Comparison of ENCODE assay signal across 12 mouse cellular contexts in genomic region chr9:20663956-20664355, GRCm38 (mm10). TPM values are rescaled to one million over a fixed set of nuclear protein-coding genes. Genes with fewer than 3 reads are reported as not detected.
A peak's percentile ranks its signal among the peaks of the same experiment; 100 is the strongest.
DNase-seq lines count a peak whose midpoint lies in the region; ATAC-seq lines count a peak whose summit lies in the region.
"Had no signal": no experiment of that assay in that cellular context is flagged by ENCODE, and none has a peak within 500 bp of the region (broad histone marks: within the 10 kb centered on the region; RNA-seq: fewer than 3 reads in every experiment).

No protein-coding gene starts in this region.

- H3K27ac ChIP-seq in hindbrain, embryonic 13.5 days: peak overlapping the region; percentile 93
- H3K27ac ChIP-seq: kidney, postnatal 0 days; liver, embryonic 13.5 days had no signal

- no peaks in the 10 kb centered on the region for H3K9me3 ChIP-seq in hindbrain, embryonic 13.5 days
- H3K9me3 ChIP-seq: liver, embryonic 13.5 days had no signal

- peaks cover 58% of the 10 kb centered on the region for H3K4me1 ChIP-seq in hindbrain, embryonic 13.5 days (replicated peaks)

- intact Hi-C loops in left cerebral cortex, postnatal 4 days (cut with DNase I): loop anchor here (2.0 kb wide), 1 partner anchor 61 kb away; no protein-coding TSS in a partner anchor
- intact Hi-C loops in left cerebral cortex, postnatal 25 days (cut with DNase I): loop anchor here (2.0 to 5.0 kb wide), 3 partner anchors 21 to 148 kb away; no protein-coding TSS in a partner anchor

- peak; percentile 67 for DNase-seq in left cerebral cortex, adult 11 months (ENCODE audit: low spot score)
- no peak for DNase-seq in left cerebral cortex, postnatal 4 days
- peak; percentile 77 to 91 for DNase-seq in left cerebral cortex, postnatal 25 days (ENCODE audit: low spot score in 2 of 2)
- DNase-seq in right cerebral cortex, postnatal 14 days: peak; percentile 62
- no peak for DNase-seq in retina, embryonic 14.5 days (ENCODE audit: low spot score)
- no peak for DNase-seq in testis, postnatal 14 days (ENCODE audit: low spot score)
- no peak for DNase-seq in Muller cell, postnatal 12 days (ENCODE audit: inconsistent ontology term)
- DNase-seq: liver, embryonic 13.5 days; thymus, postnatal 25 days had no signal

- H3K27me3 ChIP-seq in hindbrain, embryonic 13.5 days: no peaks in the 10 kb centered on the region
- H3K27me3 ChIP-seq: liver, embryonic 13.5 days had no signal

- peak; percentile 57 for ATAC-seq in hindbrain, embryonic 13.5 days (ENCODE audit: low FRiP score)
- ATAC-seq: CD4-positive, CD25-positive, alpha-beta regulatory T cell, adult 4 months had no signal

- 0 out of 2 replicates have a peak overlapping the region, but pooled peaks have one; percentile 10 for H3K4me2 ChIP-seq in hindbrain, embryonic 13.5 days
- H3K4me2 ChIP-seq: liver, embryonic 13.5 days had no signal

- H3K4me3 ChIP-seq in hindbrain, embryonic 13.5 days: no peak overlapping the region
- H3K4me3 ChIP-seq: liver, embryonic 13.5 days had no signal

- WGBS in hindbrain, embryonic 13.5 days: 49% methylated on average over 2 of the region's 2 CpGs

- H3K36me3 ChIP-seq in hindbrain, embryonic 13.5 days: peaks cover 61% of the 10 kb centered on the region

- peak overlapping the region; percentile 46 for H3K9ac ChIP-seq in hindbrain, embryonic 13.5 days
- H3K9ac ChIP-seq: liver, embryonic 13.5 days had no signal

RNA-seq across cellular contexts. Expression of gene Pin1, which starts 12.1 kb away (rescaled TPM):
- 10 to 100 TPM; 27.0 to 28.4 TPM for total RNA-seq in left cerebral cortex, postnatal 4 days (2021)
- polyA plus RNA-seq in hindbrain, embryonic 13.5 days (2015; fragmentation: Nextera tagmentation; extraction: Ambion mirVana): 59.8 and 61.5 TPM in 2 replicates
- 10 to 100 TPM; 42.8 to 47.4 TPM for total RNA-seq in left cerebral cortex, postnatal 25 days (2021)

RNA-seq across cellular contexts. Expression of gene Fbxl12, which starts 19.4 kb away (rescaled TPM):
- total RNA-seq in left cerebral cortex, postnatal 4 days (2021): 10 to 100 TPM; 21.9 to 25.4 TPM
- polyA plus RNA-seq in hindbrain, embryonic 13.5 days (2015; fragmentation: Nextera tagmentation; extraction: Ambion mirVana): 18.2 and 19.1 TPM in 2 replicates
- 10 to 100 TPM; 18.4 to 19.0 TPM for total RNA-seq in left cerebral cortex, postnatal 25 days (2021)

RNA-seq across cellular contexts. Expression of gene Ubl5, which starts 21.3 kb away (rescaled TPM):
- 100 to 1,000 TPM; 298 to 308 TPM for total RNA-seq in left cerebral cortex, postnatal 4 days (2021)
- 500 and 520 TPM in 2 replicates for polyA plus RNA-seq in hindbrain, embryonic 13.5 days (2015; fragmentation: Nextera tagmentation; extraction: Ambion mirVana)
- 100 to 1,000 TPM; 320 to 340 TPM for total RNA-seq in left cerebral cortex, postnatal 25 days (2021)

Comparison
In these comparisons a context has a peak if more than half of its experiments do, and no peak if none do; other contexts are left out.
1. DNase-seq: peak in left cerebral cortex, adult 11 months (single experiment), left cerebral cortex, postnatal 25 days (2 of 2) and right cerebral cortex, postnatal 14 days (single experiment); none in left cerebral cortex, postnatal 4 days (single experiment), retina, embryonic 14.5 days (single experiment), testis, postnatal 14 days (single experiment) and Muller cell, postnatal 12 days (single experiment).